Mouse (Mus musculus) right cerebral cortex, postnatal 4 days (tissue): ENCODE results near the gene Itpkb.

Experiments
- DNase-seq: peaks from one replicate; pipeline ENCODE4 v3.0.0-alpha.2; 2022

Itpkb gene

GRCm38 (mm10) chr1:180315127-180315526 lies 15.2 kb upstream of the Itpkb start:
- no peak for DNase-seq

- no peak for DNase-seq
Measured at GRCm38 (mm10) chr1:180317450-180317849, 12.8 kb upstream of the Itpkb start.

- DNase-seq, result no peak
Measured at GRCm38 (mm10) chr1:180318407-180318806, 11.9 kb upstream of the Itpkb start.

- no peak for DNase-seq
Measured at GRCm38 (mm10) chr1:180319895-180320294, 10.4 kb upstream of the Itpkb start.

- DNase-seq, result no peak
Measured at GRCm38 (mm10) chr1:180322896-180323295, 7.4 kb upstream of the Itpkb start.

GRCm38 (mm10) chr1:180323491-180323890 lies 6.8 kb upstream of the Itpkb start:
- DNase-seq, result no peak

- no peak for DNase-seq
Measured at GRCm38 (mm10) chr1:180324271-180324670, 6.0 kb upstream of the Itpkb start.

- DNase-seq, result no peak
Measured at GRCm38 (mm10) chr1:180328794-180329665, 1.3 kb upstream of the Itpkb start.

GRCm38 (mm10) chr1:180329706-180330105 lies 579 bp upstream of the Itpkb start:
- DNase-seq, result no peak

GRCm38 (mm10) chr1:180330707-180331545 lies 641 bp downstream of the Itpkb start:
- peak; percentile 22 for DNase-seq

- no peak for DNase-seq
Measured at GRCm38 (mm10) chr1:180331546-180332075, 1.3 kb downstream of the Itpkb start.

GRCm38 (mm10) chr1:180332076-180332927 lies 2.0 kb downstream of the Itpkb start:
- DNase-seq, result peak; percentile 44

GRCm38 (mm10) chr1:180332928-180333440 lies 2.7 kb downstream of the Itpkb start:
- DNase-seq, result no peak

- no peak for DNase-seq
Measured at GRCm38 (mm10) chr1:180333588-180333987, 3.3 kb downstream of the Itpkb start.

GRCm38 (mm10) chr1:180334541-180334940 lies 4.3 kb downstream of the Itpkb start:
- DNase-seq, result no peak

GRCm38 (mm10) chr1:180335513-180336375 lies 5.5 kb downstream of the Itpkb start:
- no peak for DNase-seq

GRCm38 (mm10) chr1:180338358-180338757 lies 8.1 kb downstream of the Itpkb start:
- no peak for DNase-seq

GRCm38 (mm10) chr1:180339143-180339542 lies 8.9 kb downstream of the Itpkb start:
- DNase-seq, result no peak

GRCm38 (mm10) chr1:180342944-180343343 lies 12.7 kb downstream of the Itpkb start:
- DNase-seq, result no peak

- no peak for DNase-seq
Measured at GRCm38 (mm10) chr1:180343434-180344210, 13.3 kb downstream of the Itpkb start.
